Mouse (Mus musculus) gonadal fat pad, adult 2 months (tissue): Measurements from ENCODE around the gene Bcl2l2. TPM values are rescaled to one million over a fixed set of nuclear protein-coding genes. Genes with fewer than 3 reads are reported as not detected.

ENCODE experiments used
- DNase-seq: peaks from one replicate; pipeline ENCODE4 v3.0.0-alpha.2; 2012; ENCODE audit warnings: low read depth
- polyA plus RNA-seq: library from polyadenylated mRNA; depleted of rRNA; stranded (reverse); fragments of >200 nt; gene quantifications from 2 replicates; pipeline ENCODE4 v1.2.3, GENCODE M21; 2012; rRNA removed

Gene Bcl2l2
- polyA plus RNA-seq, 1 experiment = 83.0 TPM

DNA sequence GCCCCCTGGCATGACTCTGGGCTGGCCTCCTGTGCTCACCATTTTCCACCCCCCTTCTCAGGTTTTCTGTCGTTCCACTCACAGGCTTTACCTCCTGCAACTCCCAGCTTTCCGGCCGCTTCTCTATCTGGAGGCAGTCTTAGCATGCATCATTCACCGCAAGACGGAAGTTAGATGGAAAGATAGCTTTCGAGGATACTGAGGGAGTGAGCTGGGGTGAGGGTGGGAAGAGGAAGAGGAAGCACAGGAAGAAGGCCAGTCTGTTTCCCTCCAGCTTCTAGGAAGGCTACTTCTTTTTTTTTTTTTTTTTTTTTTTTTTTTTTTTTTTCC, 53.6 kb downstream of the Bcl2l2 start:
- no peak for DNase-seq

DNA sequence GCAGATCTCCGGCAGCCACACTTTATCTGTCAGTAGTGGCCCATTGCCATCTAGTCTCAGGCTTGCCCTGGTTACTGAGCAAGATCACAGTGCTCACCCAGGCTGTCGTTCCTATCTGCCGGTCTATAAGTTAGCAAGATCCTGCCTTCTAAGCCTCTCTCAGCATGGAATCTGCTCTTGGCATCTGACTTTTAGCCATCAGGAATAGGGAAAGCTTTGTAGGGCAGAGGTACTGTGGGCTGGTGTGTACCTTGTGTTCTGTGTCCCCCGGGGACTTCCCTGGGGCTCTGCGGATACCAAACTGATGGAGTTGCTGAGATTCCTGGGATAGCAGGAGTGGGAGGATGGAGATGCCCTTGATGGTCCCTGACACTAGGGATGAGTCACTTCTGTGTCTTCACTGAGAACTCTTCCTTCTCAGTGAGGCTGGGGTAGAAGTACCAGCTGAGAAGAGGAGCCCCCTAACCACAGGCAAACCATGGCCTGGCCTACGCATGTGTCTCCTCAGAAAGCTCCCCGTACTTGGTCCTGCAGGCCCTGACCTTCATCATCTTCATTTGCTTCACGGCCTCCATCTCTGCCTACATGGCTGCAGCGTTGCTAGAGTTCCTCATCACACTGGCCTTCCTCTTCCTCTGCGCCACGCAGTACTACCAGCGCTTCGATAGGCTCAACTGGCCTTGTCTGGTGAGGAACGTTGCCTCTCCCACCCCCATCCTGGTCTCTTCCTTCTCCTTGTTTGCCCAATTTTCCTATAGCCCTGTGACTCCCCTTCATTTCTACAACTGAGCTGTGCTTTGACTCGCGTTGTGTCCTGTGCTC, 54.4 kb downstream of the Bcl2l2 start:
- DNase-seq = no peak

Other genes with a start within 250 kb of the Bcl2l2 start
- gene Gm17606, start 242.4 kb upstream of the Bcl2l2 start, polyA plus RNA-seq = not detected in 2 replicates
- 3.8 and 5.4 TPM in 2 replicates for gene Cdh24, start 242.0 kb upstream of the Bcl2l2 start, polyA plus RNA-seq
- 57.6 and 61.5 TPM in 2 replicates for gene 1700123O20Rik, start 197.2 kb upstream of the Bcl2l2 start, polyA plus RNA-seq
- 94.9 and 98.3 TPM in 2 replicates for gene Acin1, start 196.4 kb upstream of the Bcl2l2 start, polyA plus RNA-seq
- 0.08 and 0.16 TPM in 2 replicates for gene Gm29776, start 184.5 kb upstream of the Bcl2l2 start, polyA plus RNA-seq
- 0.48 and 0.63 TPM in 2 replicates for gene Cebpe, start 171.2 kb upstream of the Bcl2l2 start, polyA plus RNA-seq
- gene Slc7a8, start 101.4 kb upstream of the Bcl2l2 start, polyA plus RNA-seq = 41.8 and 54.3 TPM in 2 replicates
- gene Rnf212b, start 69.2 kb upstream of the Bcl2l2 start, polyA plus RNA-seq = not detected in 2 replicates
- gene Homez, start 12.4 kb upstream of the Bcl2l2 start, polyA plus RNA-seq = 9.1 and 10.1 TPM in 2 replicates
- gene Ppp1r3e, start 5.8 kb upstream of the Bcl2l2 start, polyA plus RNA-seq = 26.7 and 30.8 TPM in 2 replicates
- 1.4 and 4.1 TPM in 2 replicates for gene Gm20521, start 64 bp downstream of the Bcl2l2 start, polyA plus RNA-seq
- 185 and 205 TPM in 2 replicates for gene Pabpn1, start 9.1 kb downstream of the Bcl2l2 start, polyA plus RNA-seq
- gene Slc22a17, start 29.8 kb downstream of the Bcl2l2 start, polyA plus RNA-seq = 63.8 and 66.2 TPM in 2 replicates
- 12.1 and 13.9 TPM in 2 replicates for gene Efs, start 42.7 kb downstream of the Bcl2l2 start, polyA plus RNA-seq
- 0.11 TPM in 1 of 2 replicates, not detected in the other for gene Il25, start 49.3 kb downstream of the Bcl2l2 start, polyA plus RNA-seq
- 0.63 and 0.74 TPM in 2 replicates for gene Cmtm5, start 52.9 kb downstream of the Bcl2l2 start, polyA plus RNA-seq
- gene Myh6, start 83.5 kb downstream of the Bcl2l2 start, polyA plus RNA-seq = 0.03 TPM in 1 of 2 replicates, not detected in the other
- gene Gm17428, start 93.6 kb downstream of the Bcl2l2 start, polyA plus RNA-seq = not detected in 2 replicates
- gene Myh7, start 111.2 kb downstream of the Bcl2l2 start, polyA plus RNA-seq = 0.18 and 0.54 TPM in 2 replicates
- gene Ngdn, start 132.1 kb downstream of the Bcl2l2 start, polyA plus RNA-seq = 12.1 and 14.6 TPM in 2 replicates
- gene Zfhx2, start 208.9 kb downstream of the Bcl2l2 start, polyA plus RNA-seq = 0.69 and 1.3 TPM in 2 replicates
- gene Thtpa, start 211.4 kb downstream of the Bcl2l2 start, polyA plus RNA-seq = 9.6 and 13.0 TPM in 2 replicates
- 19.2 and 26.4 TPM in 2 replicates for gene Ap1g2, start 223.2 kb downstream of the Bcl2l2 start, polyA plus RNA-seq
- gene Jph4, start 233.6 kb downstream of the Bcl2l2 start, polyA plus RNA-seq = 0.41 and 0.45 TPM in 2 replicates